Mouse (Mus musculus): ENCODE data around the gene Tsc22d4. TPM values are rescaled to one million over a fixed set of nuclear protein-coding genes. Genes with fewer than 3 reads are reported as not detected.
A peak's percentile ranks its signal among the peaks of the same experiment; 100 is the strongest.

Gene Tsc22d4
- total RNA-seq, 2 experiments from 2014 or later, result 162 to 187 TPM

DNA sequence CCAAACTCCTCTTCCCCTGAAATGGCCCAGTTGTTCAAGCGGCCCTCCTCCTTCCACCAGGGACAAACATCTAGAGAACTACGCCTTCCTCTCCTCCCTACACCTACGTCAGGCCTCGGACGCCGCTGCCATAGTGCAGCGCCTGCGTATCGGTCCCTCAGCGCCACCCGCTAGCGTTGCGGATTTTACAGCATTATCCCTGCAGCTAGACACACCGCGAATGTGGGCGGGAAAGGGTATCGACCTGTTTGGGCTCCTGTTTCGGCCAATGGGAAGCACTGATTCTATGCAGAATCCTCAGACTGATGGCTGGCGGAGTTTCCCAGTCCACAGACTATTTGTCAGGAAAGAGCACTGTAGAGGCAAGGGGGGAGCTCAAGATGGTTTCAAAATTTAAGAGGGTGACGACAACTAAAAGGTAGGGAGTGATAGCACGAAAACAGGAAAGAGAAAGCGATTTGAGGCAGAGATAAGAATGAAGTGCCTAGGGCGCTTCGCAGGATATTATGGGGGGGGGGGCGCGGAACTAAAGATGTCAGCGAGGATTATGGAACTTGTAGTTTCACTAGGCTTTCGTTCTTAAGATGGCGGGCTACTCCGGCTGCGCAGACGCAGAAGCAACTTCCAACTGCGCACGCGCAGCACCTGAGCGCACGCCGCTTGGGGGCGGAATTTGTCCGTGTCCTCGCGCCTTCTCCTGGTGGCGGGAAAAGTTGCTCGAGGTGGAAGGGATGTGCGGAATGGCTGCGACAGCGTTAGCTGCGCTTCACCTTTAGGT lies 41.8 kb downstream of the Tsc22d4 start, which contains the start of the genes Mepce and Zcwpw1:
Gene Mepce (minus strand): TSS at position 505 of the 778 bp plus-strand sequence.
Gene Zcwpw1 (plus strand): TSS at position 648 of the 778 bp plus-strand sequence.
- DNase-seq (ENCODE audit: low spot score in 2 of 2), result peak; percentile 94

DNA sequence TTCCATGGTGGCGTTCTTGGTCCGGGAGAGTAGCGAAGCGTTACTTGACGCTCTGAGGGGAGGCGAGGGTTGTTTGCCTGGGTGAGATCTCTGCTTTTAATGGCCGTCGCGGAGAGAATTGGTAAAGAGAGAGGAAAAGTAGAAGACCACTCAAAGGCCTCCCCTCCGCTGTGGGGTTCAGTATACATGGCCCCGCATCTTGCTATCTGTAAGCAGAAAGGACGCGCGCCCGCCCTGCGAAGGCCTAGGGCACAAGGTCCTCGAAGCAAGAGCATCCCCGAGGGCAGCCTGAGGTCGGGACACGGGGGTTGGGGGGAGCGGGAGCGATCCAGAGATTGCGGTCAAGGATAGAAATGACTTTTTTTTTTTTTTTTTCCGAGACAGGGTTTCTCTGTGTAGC lies 42.6 kb downstream of the Tsc22d4 start:
- no peak for DNase-seq (ENCODE audit: low spot score in 2 of 2)

GRCm38 (mm10) chr5:137788946-137789531 lies 43.5 kb downstream of the Tsc22d4 start:
- DNase-seq (ENCODE audit: low spot score in 2 of 2), result no peak

DNA sequence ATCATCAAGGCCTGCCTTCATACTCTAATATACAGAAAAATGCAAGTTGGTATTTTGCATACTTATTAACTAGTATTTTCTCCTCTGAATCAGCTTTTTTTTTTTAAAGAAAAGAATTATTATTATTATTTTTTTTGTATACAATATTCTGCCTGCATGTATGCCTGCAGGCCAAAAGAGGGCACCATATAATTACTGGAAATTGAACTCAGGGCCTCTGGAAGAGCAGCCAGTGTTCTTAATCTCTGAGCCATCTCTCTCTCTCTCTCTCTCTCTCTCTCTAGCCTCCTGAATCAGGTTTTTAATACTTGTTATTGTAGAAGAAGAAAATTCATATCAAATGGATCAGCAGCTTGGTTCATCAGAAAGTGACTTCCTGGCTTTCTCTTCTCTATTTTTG lies 46.0 kb downstream of the Tsc22d4 start:
- no peak for DNase-seq (ENCODE audit: low spot score in 2 of 2)

DNA sequence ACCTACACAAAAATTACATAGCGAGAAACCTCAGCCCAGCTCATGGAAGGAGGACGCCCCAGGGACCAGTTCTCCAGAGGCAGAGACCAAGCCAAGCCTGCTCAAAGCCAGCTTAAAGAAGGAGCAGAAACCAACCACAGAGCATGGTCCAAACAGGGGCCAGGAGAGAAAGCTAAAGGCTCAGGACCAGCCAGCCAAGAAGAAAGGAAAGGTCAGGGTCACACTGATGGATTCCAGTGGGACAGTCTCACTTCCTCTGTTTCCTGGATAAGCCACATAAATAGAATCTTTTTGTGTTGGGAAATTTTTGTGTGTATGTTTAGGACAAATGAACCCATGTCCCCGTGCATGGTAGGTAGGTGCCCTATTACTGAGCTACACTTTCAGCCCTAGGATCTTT lies 51.1 kb downstream of the Tsc22d4 start:
- no peak for DNase-seq (ENCODE audit: low spot score in 2 of 2)

DNA sequence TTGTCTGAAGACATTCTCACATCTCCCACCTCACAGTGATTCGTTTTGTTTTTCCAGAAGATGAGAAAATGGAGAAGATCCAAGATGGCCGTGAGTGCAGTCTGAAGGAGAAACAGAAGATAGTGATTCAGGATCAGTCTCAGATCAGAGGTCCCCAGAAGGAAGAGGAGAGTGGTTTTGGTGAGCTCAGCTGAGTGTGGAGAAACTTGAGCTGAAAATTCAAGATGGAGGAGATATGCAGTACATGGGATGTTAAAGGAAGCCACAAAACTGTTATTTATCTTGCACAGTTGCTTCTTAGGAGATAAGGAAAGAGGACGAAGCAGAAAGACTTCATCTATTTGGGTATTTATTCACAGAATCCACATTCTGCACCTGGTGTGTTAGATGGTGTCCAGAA lies 55.4 kb downstream of the Tsc22d4 start:
- no peak for DNase-seq (ENCODE audit: low spot score in 2 of 2)

GRCm38 (mm10) chr5:137806158-137806557 lies 60.6 kb downstream of the Tsc22d4 start:
- no peak for DNase-seq (ENCODE audit: low spot score in 2 of 2)

DNA sequence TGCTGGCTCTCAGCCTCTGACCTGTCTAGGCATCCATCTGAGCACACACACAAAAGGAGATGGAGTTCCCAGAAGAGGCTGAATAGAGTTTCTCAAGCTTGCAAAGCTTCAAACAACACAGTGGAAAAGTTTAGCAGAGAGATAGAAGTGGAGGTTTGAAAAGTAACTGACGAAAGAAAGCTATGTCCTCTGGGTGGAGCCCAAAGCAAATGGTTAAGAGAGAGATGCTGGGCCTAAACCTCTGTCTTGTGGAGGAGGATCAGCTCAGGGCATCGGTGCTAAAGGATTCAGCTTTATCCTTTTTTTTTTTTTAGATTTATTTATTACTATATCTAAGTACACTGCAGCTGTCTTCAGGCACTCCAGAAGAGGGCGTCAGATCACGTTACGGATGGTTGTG lies 62.8 kb downstream of the Tsc22d4 start:
- DNase-seq (ENCODE audit: low spot score in 2 of 2), result no peak

- DNase-seq (ENCODE audit: low spot score in 2 of 2), result no peak
Measured at GRCm38 (mm10) chr5:137817466-137818222, 72.1 kb downstream of the Tsc22d4 start.

Other genes starting within 250 kb of the Tsc22d4 start
- gene Pop7, start 243.2 kb upstream of the Tsc22d4 start, total RNA-seq (2021), result 10 to 100 TPM; 19.8 to 22.6 TPM
- gene Gigyf1, start 227.2 kb upstream of the Tsc22d4 start, total RNA-seq (2021), result 10 to 100 TPM; 27.5 to 30.7 TPM
- not detected for gene Epo, start 212.5 kb upstream of the Tsc22d4 start, total RNA-seq (2021)
- gene Gnb2, start 212.2 kb upstream of the Tsc22d4 start, total RNA-seq (2021), result 100 to 1,000 TPM; 483 to 529 TPM
- not detected for gene Actl6b, start 192.2 kb upstream of the Tsc22d4 start, total RNA-seq (2021)
- under 1 TPM; 0.29 to 0.31 TPM for gene Tfr2, start 175.9 kb upstream of the Tsc22d4 start, total RNA-seq (2021)
- gene Mospd3, start 144.7 kb upstream of the Tsc22d4 start, total RNA-seq (2021), result 10 to 100 TPM; 31.1 to 35.3 TPM
- 100 to 1,000 TPM; 362 to 399 TPM for gene Pcolce, start 131.9 kb upstream of the Tsc22d4 start, total RNA-seq (2021)
- under 1 TPM; 0.74 to 0.80 TPM for gene Fbxo24, start 116.7 kb upstream of the Tsc22d4 start, total RNA-seq (2021)
- 10 to 100 TPM; 19.2 to 23.0 TPM for gene Lrch4, start 116.6 kb upstream of the Tsc22d4 start, total RNA-seq (2021)
- gene Gm20605, start 116.6 kb upstream of the Tsc22d4 start, total RNA-seq (2021), result 10 to 100 TPM in 1 of 2 experiments, 1 to 10 TPM in 1; 8.6 to 11.0 TPM
- gene Sap25, start 104.4 kb upstream of the Tsc22d4 start, total RNA-seq (2021), result 1 to 10 TPM; 3.2 to 3.8 TPM
- gene Irs3, start 100.0 kb upstream of the Tsc22d4 start, total RNA-seq (2021), result 1 to 10 TPM in 1 of 2 experiments, under 1 TPM in 1; 0.59 to 1.2 TPM
- gene Agfg2, start 61.0 kb upstream of the Tsc22d4 start, total RNA-seq (2021), result 1 to 10 TPM; 7.8 to 7.9 TPM
- 1 to 10 TPM in 1 of 2 experiments, under 1 TPM in 1; 0.73 to 1.2 TPM for gene Nyap1, start 4.1 kb upstream of the Tsc22d4 start, total RNA-seq (2021)
- 10 to 100 TPM; 14.5 to 15.8 TPM for gene Ppp1r35, start 33.1 kb downstream of the Tsc22d4 start, total RNA-seq (2021)
- gene Mepce, start 41.9 kb downstream of the Tsc22d4 start, total RNA-seq (2021), result 10 to 100 TPM; 25.0 to 34.2 TPM
- gene Zcwpw1, start 42.1 kb downstream of the Tsc22d4 start, total RNA-seq (2021), result 1 to 10 TPM; 4.3 to 5.6 TPM
- 1 to 10 TPM; 1.7 to 2.4 TPM for gene Pilra, start 90.6 kb downstream of the Tsc22d4 start, total RNA-seq (2021)
- under 1 TPM; 0.59 to 0.98 TPM for gene Pilrb1, start 112.4 kb downstream of the Tsc22d4 start, total RNA-seq (2021)
- gene Pilrb2, start 126.1 kb downstream of the Tsc22d4 start, total RNA-seq (2021), result 1 to 10 TPM in 1 of 2 experiments, under 1 TPM in 1; 0.69 to 1.1 TPM
- under 1 TPM in 1 of 2 experiments, not detected in 1; 0.10 TPM for gene Cyp3a13, start 175.9 kb downstream of the Tsc22d4 start, total RNA-seq (2021)
- gene Gjc3, start 217.4 kb downstream of the Tsc22d4 start, total RNA-seq (2021), result 10 to 100 TPM in 1 of 2 experiments, 1 to 10 TPM in 1; 8.1 to 10.3 TPM
- gene Azgp1, start 235.8 kb downstream of the Tsc22d4 start, total RNA-seq (2021), result 1 to 10 TPM in 1 of 2 experiments, under 1 TPM in 1; 0.37 to 1.2 TPM

Data from gastrocnemius, postnatal 4 days (tissue).